Mouse (Mus musculus) testis, adult 2 months (tissue): ENCODE measurements around the gene Taar7b.

Experiments used
- CTCF ChIP-seq: fragments of 200-500 bp; IDR thresholded peaks from 2 replicates; pipeline ENCODE4 v1.5.1; 2012; ENCODE audit warnings: low read depth, mild to moderate bottlenecking, inconsistent platforms, low read length, moderate library complexity; ENCODE audit not compliant: control insufficient read depth, insufficient read depth, insufficient replicate concordance
- POLR2A ChIP-seq: fragments of 200-500 bp; IDR thresholded peaks from 2 replicates; pipeline ENCODE4 v1.6.1; 2012; ENCODE audit warnings: low read depth, mild to moderate bottlenecking, inconsistent platforms, low read length, moderate library complexity; ENCODE audit not compliant: control insufficient read depth

DNA sequence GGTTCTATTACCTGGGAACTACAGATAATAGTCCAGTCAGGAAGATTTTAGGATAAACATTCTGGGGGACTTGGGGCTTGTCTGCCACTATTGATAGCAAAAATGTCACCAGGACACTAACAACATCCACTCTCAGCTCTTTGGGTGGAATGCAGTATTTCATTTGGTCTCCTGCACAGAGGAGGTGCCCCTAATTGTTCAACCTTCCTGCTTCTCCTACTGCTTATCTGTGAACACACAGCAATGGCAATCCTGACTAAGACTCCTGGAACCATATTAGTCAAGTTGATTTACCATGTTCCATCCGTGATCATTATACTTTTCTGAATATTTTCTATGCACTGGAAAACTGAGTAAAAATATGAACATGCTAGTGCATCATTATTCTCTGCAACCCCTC lies 8.4 kb downstream of the Taar7b start:
- no peak for TF ChIP-seq CTCF
- TF ChIP-seq POLR2A = no peak
